Comparison of ENCODE assay signal across 14 mouse cellular contexts in genomic region chr11:49997321-49997720, GRCm38 (mm10). TPM values are rescaled to one million over a fixed set of nuclear protein-coding genes. Genes with fewer than 3 reads are reported as not detected.
DNase-seq lines count a peak whose midpoint lies in the region; ATAC-seq and TF ChIP-seq lines count a peak whose summit lies in the region.
"Had no signal": no experiment of that assay in that cellular context is flagged by ENCODE, and none has a peak within 500 bp of the region (broad histone marks: within the 10 kb centered on the region; RNA-seq: fewer than 3 reads in every experiment).

No protein-coding gene starts in this region.

- H3K36me3 ChIP-seq in spleen, adult 2 months (ENCODE audit: control insufficient read depth, insufficient read depth, low read length) = no peaks in the 10 kb centered on the region
- no peaks in the 10 kb centered on the region for H3K36me3 ChIP-seq in stomach, postnatal 0 days (ENCODE audit: control insufficient read depth, insufficient read depth, low read length)
- no peaks in the 10 kb centered on the region for H3K36me3 ChIP-seq in midbrain, embryonic 15.5 days (replicated peaks)
- H3K36me3 ChIP-seq: embryonic facial prominence, embryonic 15.5 days; hindbrain, embryonic 12.5 days had no signal

- ATAC-seq in frontal cortex, adult (ENCODE audit: low TSS enrichment) = no peak
- no peak for ATAC-seq in stomach, postnatal 0 days (ENCODE audit: low FRiP score, low TSS enrichment)
- ATAC-seq in midbrain, embryonic 15.5 days (replicated peaks) = no peak
- ATAC-seq: forebrain, embryonic 16.5 days had no signal

- peaks cover 9% of the 10 kb centered on the region; the same call in 1 of the 2 replicates for H3K4me1 ChIP-seq in spleen, adult 2 months (ENCODE audit: control insufficient read depth, insufficient read depth, insufficient read length)
- no peaks in the 10 kb centered on the region for H3K4me1 ChIP-seq in stomach, postnatal 0 days (replicated peaks; ENCODE audit: control insufficient read depth, insufficient read depth)
- no peaks in the 10 kb centered on the region for H3K4me1 ChIP-seq in midbrain, embryonic 15.5 days
- H3K4me1 ChIP-seq: embryonic facial prominence, embryonic 15.5 days; hindbrain, embryonic 12.5 days had no signal

- H3K9ac ChIP-seq in stomach, postnatal 0 days (ENCODE audit: low read length) = no peak overlapping the region
- no peak overlapping the region for H3K9ac ChIP-seq in midbrain, embryonic 15.5 days
- H3K9ac ChIP-seq: embryonic facial prominence, embryonic 15.5 days; hindbrain, embryonic 12.5 days had no signal

- peak; percentile 14 to 19 for DNase-seq in frontal cortex, adult 2 months (ENCODE audit: extremely low spot score in 1 of 2, low spot score in 1 of 2)
- DNase-seq in spleen, adult 2 months (ENCODE audit: low read depth in 1 of 2, low spot score in 2 of 2) = no peak
- no peak for DNase-seq in spleen, postnatal 4 days (ENCODE audit: low spot score in 2 of 2)
- peak; percentile 81 to 86 for DNase-seq in kidney, postnatal 25 days
- peak; percentile 31 for DNase-seq in stomach, postnatal 0 days (ENCODE audit: low spot score)
- no peak for DNase-seq in heart, postnatal 4 days
- DNase-seq: cerebellum, postnatal 10 days; thymus, postnatal 25 days had no signal

- no peaks in the 10 kb centered on the region for H3K9me3 ChIP-seq in stomach, postnatal 0 days (ENCODE audit: control insufficient read depth, low read length)
- no peaks in the 10 kb centered on the region for H3K9me3 ChIP-seq in midbrain, embryonic 15.5 days
- H3K9me3 ChIP-seq: embryonic facial prominence, embryonic 15.5 days; hindbrain, embryonic 12.5 days had no signal

- no peak for TF ChIP-seq EP300 in stomach, postnatal 0 days (optimal IDR thresholded peaks at IDR 0.05)

- WGBS in spleen, adult 2 months = 21% methylated on average over 5 of the region's 5 CpGs
- 53% methylated on average over 5 of the region's 5 CpGs for WGBS in stomach, postnatal 0 days
- WGBS in midbrain, embryonic 15.5 days = 90% methylated on average over 5 of the region's 5 CpGs

- H3K27ac ChIP-seq in spleen, adult 2 months (ENCODE audit: insufficient read depth, low read length) = 0 out of 2 replicates have a peak overlapping the region, but pooled peaks have one; percentile 23
- H3K27ac ChIP-seq in stomach, postnatal 0 days (replicated peaks) = no peak overlapping the region
- H3K27ac ChIP-seq in midbrain, embryonic 15.5 days = no peak overlapping the region
- H3K27ac ChIP-seq: embryonic facial prominence, embryonic 15.5 days; hindbrain, embryonic 12.5 days had no signal

- H3K4me2 ChIP-seq in stomach, postnatal 0 days (replicated peaks; ENCODE audit: low read depth) = no peak overlapping the region
- H3K4me2 ChIP-seq in midbrain, embryonic 15.5 days = no peak overlapping the region
- H3K4me2 ChIP-seq: embryonic facial prominence, embryonic 15.5 days; hindbrain, embryonic 12.5 days had no signal

- H3K27me3 ChIP-seq in spleen, adult 2 months (ENCODE audit: control insufficient read depth, insufficient read depth, low read length) = no peaks in the 10 kb centered on the region
- no peaks in the 10 kb centered on the region for H3K27me3 ChIP-seq in stomach, postnatal 0 days (ENCODE audit: control insufficient read depth, insufficient read depth, low read length)
- H3K27me3 ChIP-seq in midbrain, embryonic 15.5 days (replicated peaks) = no peaks in the 10 kb centered on the region
- H3K27me3 ChIP-seq: embryonic facial prominence, embryonic 15.5 days; hindbrain, embryonic 12.5 days had no signal

- H3K4me3 ChIP-seq in spleen, adult 2 months (ENCODE audit: extremely low read depth, insufficient read depth, insufficient read length) = no peak overlapping the region
- H3K4me3 ChIP-seq in stomach, postnatal 0 days (ENCODE audit: low read depth, low read length) = no peak overlapping the region
- H3K4me3 ChIP-seq in midbrain, embryonic 15.5 days = no peak overlapping the region
- H3K4me3 ChIP-seq: embryonic facial prominence, embryonic 15.5 days; hindbrain, embryonic 12.5 days had no signal

- TF ChIP-seq CTCF in spleen, adult 2 months (IDR thresholded peaks at IDR 0.05; ENCODE audit: extremely low read depth, insufficient read depth, insufficient read length, insufficient replicate concordance) = no peak
- TF ChIP-seq CTCF in stomach, postnatal 0 days (IDR thresholded peaks at IDR 0.05; ENCODE audit: low read depth) = no peak

- no peak for TF ChIP-seq POLR2A in spleen, adult 2 months (IDR thresholded peaks at IDR 0.05; ENCODE audit: low read depth, low read length)

RNA-seq across cellular contexts. Expression of gene Rnf130, which starts 27.8 kb away (rescaled TPM):
- polyA plus RNA-seq in frontal cortex, adult 2 months (2012; rRNA removed) = 49.9 and 52.2 TPM in 2 replicates
- polyA plus RNA-seq in spleen, adult 2 months (2012; rRNA removed) = 52.5 and 70.3 TPM in 2 replicates
- 52.6 and 54.2 TPM in 2 replicates for polyA plus RNA-seq in stomach, postnatal 0 days (2015; fragmentation: Nextera tagmentation; extraction: Ambion mirVana)
- polyA plus RNA-seq in midbrain, embryonic 15.5 days (2015; fragmentation: Nextera tagmentation; extraction: Ambion mirVana) = 67.9 and 68.2 TPM in 2 replicates
- total RNA-seq in heart, postnatal 4 days (2021) = 10 to 100 TPM; 39.1 to 45.1 TPM
- polyA plus RNA-seq: C2C12 had no signal

Comparison
In these comparisons a context has a peak if more than half of its experiments do, and no peak if none do; other contexts are left out.
1. DNase-seq: peak in frontal cortex, adult 2 months (2 of 2), kidney, postnatal 25 days (2 of 2) and stomach, postnatal 0 days (single experiment); none in spleen, adult 2 months (0 of 2), spleen, postnatal 4 days (0 of 2) and heart, postnatal 4 days (single experiment).